In the genomic region with DNA sequence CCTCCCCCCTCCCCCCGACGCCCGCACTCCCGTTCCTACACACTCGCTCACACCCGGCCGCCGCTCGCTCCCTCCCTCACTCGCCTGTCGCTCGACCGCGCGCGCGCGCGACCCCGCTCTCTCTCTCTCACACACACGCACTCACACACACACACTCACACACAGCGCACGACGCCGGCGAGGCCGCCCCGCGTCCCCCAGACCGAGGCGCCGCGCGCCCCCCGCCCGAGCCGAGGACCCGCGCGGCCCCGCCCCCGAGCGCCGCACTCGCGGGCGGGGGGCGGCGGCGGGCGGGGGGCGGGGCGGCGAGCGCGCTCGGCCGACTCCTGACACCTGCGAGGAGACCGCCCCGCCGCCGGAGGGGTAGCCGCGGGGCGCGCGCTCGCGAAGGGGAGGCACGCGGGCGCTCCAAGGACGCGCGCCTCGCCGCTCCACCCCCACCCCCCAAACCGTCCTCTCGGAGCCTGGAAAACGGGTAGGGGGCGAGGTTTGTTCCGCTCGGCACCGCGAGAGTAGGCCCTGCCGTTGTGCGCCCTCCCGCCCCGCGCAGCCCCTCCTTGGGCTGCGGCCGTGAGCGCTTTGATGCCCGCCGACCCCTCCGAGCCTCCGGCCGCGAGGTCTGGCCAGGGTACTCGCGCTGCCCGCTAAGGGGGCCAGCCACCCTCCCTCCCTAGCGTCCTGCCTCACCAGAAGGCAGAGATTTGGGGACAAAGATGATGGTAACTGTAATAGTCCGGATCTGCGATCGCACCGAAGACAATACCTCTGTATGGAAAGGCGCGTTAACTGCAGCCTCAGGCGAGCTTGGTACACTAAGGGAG, we compare ENCODE assay signal across 8 mouse cellular contexts. TPM values are rescaled to one million over a fixed set of nuclear protein-coding genes. Genes with fewer than 3 reads are reported as not detected.
DNase-seq lines count a peak whose midpoint lies in the region; ATAC-seq and TF ChIP-seq lines count a peak whose summit lies in the region.

No protein-coding gene starts in this region.

- H3K36me3 ChIP-seq in heart, adult 2 months (ENCODE audit: control insufficient read depth, insufficient read depth, low read length): no peaks in the 10 kb centered on the region
- no peaks in the 10 kb centered on the region for H3K36me3 ChIP-seq in forebrain, postnatal 0 days (ENCODE audit: insufficient read depth)
- H3K36me3 ChIP-seq in splenic B cell, adult 2 months (ENCODE audit: control insufficient read depth, insufficient read depth, low read length, poor library complexity, severe bottlenecking): no peaks in the 10 kb centered on the region

- H3K4me2 ChIP-seq in forebrain, postnatal 0 days (ENCODE audit: low read depth): peak overlapping the region; percentile 55

- intact Hi-C loops in heart, adult 2 months (cut with DNase I): no loop called here
- intact Hi-C loops in heart, postnatal 25 days (cut with DNase I): no loop called here

- H3K4me3 ChIP-seq in heart, adult 2 months: peak overlapping the region; percentile 46
- H3K4me3 ChIP-seq in forebrain, postnatal 0 days (ENCODE audit: low read depth, low read length): peak overlapping the region; percentile 87

- no peaks in the 10 kb centered on the region for H3K9me3 ChIP-seq in forebrain, postnatal 0 days (ENCODE audit: low read length)

- no peaks in the 10 kb centered on the region for H3K79me2 ChIP-seq in heart, adult 2 months (replicated peaks; ENCODE audit: control insufficient read depth, insufficient read depth, low read length)

- WGBS in heart, adult 2 months: 3% methylated on average over 84 of the region's 111 CpGs
- 4% methylated on average over 70 of the region's 111 CpGs for WGBS in forebrain, postnatal 0 days

- DNase-seq in heart, adult 2 months: no peak
- DNase-seq in heart, postnatal 25 days (ENCODE audit: low spot score): no peak
- DNase-seq in brain, adult 2 months (ENCODE audit: low read depth, low spot score): peak; percentile 66
- peak; percentile 97 for DNase-seq in forebrain, postnatal 0 days
- DNase-seq in layer of hippocampus, postnatal 10 days (ENCODE audit: low spot score in 2 of 2): peak; percentile 78 to 80
- peak; percentile 27 to 50 for DNase-seq in lung, postnatal 4 days
- DNase-seq in splenic B cell, adult 2 months (ENCODE audit: low read depth, low spot score): peak; percentile 33
- DNase-seq in urinary bladder, adult 18-20 months (ENCODE audit: low spot score in 2 of 2): no peak

- TF ChIP-seq CTCF in heart, adult 2 months (IDR thresholded peaks at IDR 0.05): no peak
- no peak for TF ChIP-seq CTCF in forebrain, postnatal 0 days (IDR thresholded peaks at IDR 0.05; ENCODE audit: low read depth)

- H3K4me1 ChIP-seq in heart, adult 2 months (ENCODE audit: control insufficient read depth, insufficient read depth, low read length): peaks cover 2% of the 10 kb centered on the region
- H3K4me1 ChIP-seq in forebrain, postnatal 0 days (ENCODE audit: insufficient read depth): peaks cover 11% of the 10 kb centered on the region

- ATAC-seq in forebrain, postnatal 0 days: peak; percentile 95

- H3K27ac ChIP-seq in heart, adult 2 months: no peak overlapping the region
- H3K27ac ChIP-seq in forebrain, postnatal 0 days (ENCODE audit: low read depth, low read length): peak overlapping the region; percentile 96

- H3K9ac ChIP-seq in heart, adult 2 months (ENCODE audit: low read depth, low read length): peak overlapping the region; percentile 31
- H3K9ac ChIP-seq in forebrain, postnatal 0 days: peak overlapping the region; percentile 78

- TF ChIP-seq EP300 in heart, adult 2 months (IDR thresholded peaks at IDR 0.05; ENCODE audit: insufficient read depth, low read depth, low read length): no peak

- peaks cover 21% of the 10 kb centered on the region for H3K27me3 ChIP-seq in heart, adult 2 months (ENCODE audit: control insufficient read depth, insufficient read depth, low read length)
- H3K27me3 ChIP-seq in forebrain, postnatal 0 days (ENCODE audit: insufficient read depth, low read length): no peaks in the 10 kb centered on the region
- no peaks in the 10 kb centered on the region; the same call in 1 of the 2 replicates for H3K27me3 ChIP-seq in splenic B cell, adult 2 months (ENCODE audit: control insufficient read depth, insufficient read depth, low read length, poor library complexity, severe bottlenecking)

- TF ChIP-seq POLR2A in heart, adult 2 months (IDR thresholded peaks at IDR 0.05; ENCODE audit: insufficient read depth, low read depth, low read length): no peak

RNA-seq across cellular contexts. Expression of a gene that starts 12.1 kb away (rescaled TPM):
- total RNA-seq in heart, adult 2 months (2021): not detected
- polyA plus RNA-seq in heart, adult 2 months (2012; rRNA removed): 0.04 and 0.12 TPM in 2 replicates
- not detected for total RNA-seq in heart, postnatal 25 days (2021)
- 159 and 160 TPM in 2 replicates for total RNA-seq in forebrain, postnatal 0 days (2014; rRNA removed)
- 86.6 and 104 TPM in 2 replicates for polyA plus RNA-seq in forebrain, postnatal 0 days (2015; fragmentation: Nextera tagmentation; extraction: Ambion mirVana)
- 100 to 1,000 TPM; 246 to 252 TPM for total RNA-seq in layer of hippocampus, postnatal 10 days (2021)

RNA-seq across cellular contexts. Expression of a gene that starts 19.1 kb away (rescaled TPM):
- 10 to 100 TPM; 20.5 to 22.4 TPM for total RNA-seq in heart, adult 2 months (2021)
- 113 and 156 TPM in 2 replicates for polyA plus RNA-seq in heart, adult 2 months (2012; rRNA removed)
- 10 to 100 TPM; 37.3 to 50.0 TPM for total RNA-seq in heart, postnatal 25 days (2021)
- 3.5 and 3.6 TPM in 2 replicates for total RNA-seq in forebrain, postnatal 0 days (2014; rRNA removed)
- 3.8 and 5.5 TPM in 2 replicates for polyA plus RNA-seq in forebrain, postnatal 0 days (2015; fragmentation: Nextera tagmentation; extraction: Ambion mirVana)
- total RNA-seq in layer of hippocampus, postnatal 10 days (2021): 1 to 10 TPM in 1 of 2 experiments, under 1 TPM in 1; 0.73 to 1.2 TPM

Comparison
In these comparisons a context has a peak if more than half of its experiments do, and no peak if none do; other contexts are left out.
1. DNase-seq: peak in brain, adult 2 months (single experiment), forebrain, postnatal 0 days (single experiment), layer of hippocampus, postnatal 10 days (2 of 2), lung, postnatal 4 days (2 of 2) and splenic B cell, adult 2 months (single experiment); none in heart, adult 2 months (0 of 2), heart, postnatal 25 days (single experiment) and urinary bladder, adult 18-20 months (0 of 2).
2. RNA of a gene that starts 12.1 kb away (total RNA-seq): 246 to 252 TPM in layer of hippocampus, postnatal 10 days and 159 to 160 TPM in forebrain, postnatal 0 days; not detected in heart, adult 2 months and not detected in heart, postnatal 25 days; every median in the first group is over 100 times any median in the second.